Mouse (Mus musculus) right cerebral cortex, postnatal 10 days (tissue): ENCODE measurements at regions not wholly inside any gene's neighbourhood (a gene's known extent, or its start where the extent isn't known, plus 50 kb on each side); places are given as distances from the start of the nearest gene placed in this dataset.

Experiments used
- DNase-seq, 2 experiments: peaks; one replicate each; pipeline ENCODE4 v3.0.0; 2021; ENCODE audit warnings: low spot score in 2 of 2

GRCm38 (mm10) chr2:83224018-83224417 lies 280.6 kb downstream of the Fsip2 start:
- DNase-seq, result no peak

GRCm38 (mm10) chr2:83226198-83226597 lies 282.8 kb downstream of the Fsip2 start:
- DNase-seq, result no peak

- DNase-seq, result no peak
Observed at GRCm38 (mm10) chr2:83251173-83252101, 308.0 kb downstream of the Fsip2 start.

- DNase-seq, result no peak
Observed at GRCm38 (mm10) chr2:83256811-83257321, 313.4 kb downstream of the Fsip2 start.

GRCm38 (mm10) chr2:83258613-83259012 lies 315.2 kb downstream of the Fsip2 start:
- no peak for DNase-seq

GRCm38 (mm10) chr2:83303515-83303914 lies 340.7 kb upstream of the Zc3h15 start:
- DNase-seq, result no peak

- no peak for DNase-seq
Observed at GRCm38 (mm10) chr2:83332056-83332769, 312.0 kb upstream of the Zc3h15 start.

- peak in 1 of 2 experiments; percentile 23 for DNase-seq
Observed at GRCm38 (mm10) chr2:83332770-83333157, 311.5 kb upstream of the Zc3h15 start.

- DNase-seq, result peak; percentile 67 to 74
Observed at GRCm38 (mm10) chr2:83337364-83337763, 306.9 kb upstream of the Zc3h15 start.

- DNase-seq, result no peak
Observed at GRCm38 (mm10) chr2:83340168-83340567, 304.1 kb upstream of the Zc3h15 start.
